Mouse (Mus musculus): ENCODE measurements around the gene Olfr155. TPM values are rescaled to one million over a fixed set of nuclear protein-coding genes. Genes with fewer than 3 reads are reported as not detected.
A peak's percentile ranks its signal among the peaks of the same experiment; 100 is the strongest.

Olfr155 gene
- not detected for polyA plus RNA-seq (2017; shearing (Covaris generic))

DNA sequence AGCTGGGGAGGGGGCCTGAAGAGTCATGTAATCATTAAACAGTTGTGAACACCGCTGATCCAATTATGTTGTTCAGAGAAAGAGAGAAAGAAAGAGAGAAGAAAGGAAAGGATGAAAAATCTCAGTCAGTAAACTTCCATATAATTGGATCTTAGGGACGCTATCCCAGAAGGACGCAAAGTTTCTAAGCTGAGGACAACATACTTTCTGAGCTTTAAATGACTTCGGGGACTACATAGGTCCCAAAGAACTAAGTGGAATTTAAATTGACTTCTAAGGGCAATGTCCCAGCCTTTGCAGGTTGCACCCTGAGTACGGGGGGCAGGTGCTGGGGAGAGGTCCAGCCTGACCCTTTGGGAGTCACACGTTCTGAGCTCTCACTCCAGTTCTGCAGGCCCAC lies at the start of gene Olfr155:
Gene Olfr155, plus strand, starts transcription at position 301 of the 400 bp plus-strand sequence.
- no peak for ATAC-seq

DNA sequence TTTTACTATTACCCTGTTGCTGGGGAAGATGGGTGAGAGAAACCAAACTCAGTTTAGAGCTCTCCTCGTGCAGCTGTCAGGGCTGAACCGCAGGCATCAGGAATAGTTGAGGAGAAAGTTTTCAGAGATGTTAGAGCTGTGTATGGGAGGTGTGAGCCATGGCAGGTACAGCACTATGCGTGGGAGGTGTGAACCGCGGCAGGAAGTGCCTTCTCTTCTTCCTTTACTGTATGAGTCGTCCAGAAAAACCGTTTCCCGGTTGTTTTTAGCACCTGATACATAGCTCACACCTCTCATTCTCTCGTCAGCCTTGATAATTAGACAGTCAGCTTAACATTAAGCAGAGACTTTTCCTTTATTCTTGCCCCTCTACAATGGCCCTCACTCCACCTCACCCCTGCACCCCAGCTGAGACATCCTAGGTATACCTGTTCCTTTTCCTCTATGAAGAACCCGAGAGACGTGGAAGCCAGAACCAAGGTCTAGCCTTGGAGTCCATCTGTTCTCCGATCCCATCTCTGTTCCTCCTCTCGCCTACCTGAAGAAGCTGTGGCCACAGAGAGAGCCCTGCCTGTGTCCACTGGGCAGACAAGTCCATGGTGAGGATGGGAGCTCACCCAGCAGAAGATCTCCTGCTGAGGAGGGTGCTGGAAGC lies 28.3 kb upstream of the Olfr155 start:
- ATAC-seq: peak; percentile 97

DNA sequence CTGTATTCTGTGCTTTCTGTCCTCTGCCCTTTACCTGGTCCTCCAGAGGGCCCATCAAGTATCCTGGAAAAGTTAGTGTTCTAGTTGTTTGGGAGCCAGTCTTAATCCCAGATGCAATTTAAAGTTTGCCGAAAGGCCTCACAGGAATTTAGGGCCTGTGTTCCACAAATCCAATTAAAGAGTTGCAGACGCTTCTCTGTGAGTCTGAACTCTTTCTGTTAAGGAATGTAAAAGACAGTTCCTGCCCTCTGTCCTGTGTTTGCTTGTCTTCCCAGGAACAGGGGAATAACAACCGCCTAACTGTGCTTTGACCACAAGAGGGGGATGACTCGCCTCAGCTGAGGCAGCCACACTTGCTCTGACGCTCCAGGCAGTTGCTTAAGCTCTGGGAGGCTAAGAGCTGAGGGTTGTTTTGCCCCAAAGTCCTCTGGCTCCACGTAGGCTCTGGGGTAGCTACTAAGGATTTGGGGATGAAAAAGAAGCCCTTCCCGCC lies 27.5 kb upstream of the Olfr155 start, which contains the start of gene Olfr156:
Gene Olfr156, minus strand, starts transcription at position 51 of the 493 bp plus-strand sequence.
- no peak for ATAC-seq

DNA sequence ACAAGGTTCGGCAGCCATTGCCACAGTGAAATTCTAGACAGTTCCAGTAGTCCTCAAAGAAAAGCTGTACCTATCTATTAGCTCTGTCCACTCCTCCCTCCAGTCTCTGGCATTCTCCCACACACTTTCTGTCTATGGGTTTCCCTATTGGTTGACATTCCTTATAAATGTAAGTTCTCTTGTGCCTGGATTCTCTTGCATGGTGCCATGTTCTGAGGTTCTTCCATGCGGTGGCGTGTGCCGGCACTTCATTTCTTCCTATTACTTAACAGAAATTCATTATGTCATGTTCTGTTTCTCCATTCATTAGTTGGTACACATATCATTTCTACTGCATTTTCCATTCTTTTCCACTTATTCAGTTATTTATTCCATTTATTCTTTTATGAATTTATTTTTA lies 22.6 kb upstream of the Olfr155 start:
- ATAC-seq: no peak

DNA sequence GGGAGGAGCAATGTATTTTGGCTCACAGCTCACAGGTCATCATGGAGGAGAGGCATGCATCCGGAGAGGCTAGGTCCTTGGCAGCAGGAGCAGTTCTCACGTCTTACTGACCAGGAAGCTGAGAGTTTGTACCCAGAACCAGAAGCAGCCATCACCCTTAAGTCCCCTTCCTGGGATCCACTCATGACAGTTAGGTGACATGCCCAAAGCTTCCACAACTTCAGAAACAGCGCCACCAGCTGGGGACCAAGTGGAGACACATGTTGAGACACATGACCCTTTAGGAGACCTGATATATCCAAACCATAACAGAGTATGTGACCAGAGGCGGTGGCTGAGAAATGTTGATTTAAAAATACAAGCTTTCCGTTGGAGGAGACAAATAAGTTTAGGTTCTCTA lies 19.3 kb upstream of the Olfr155 start:
- no peak for ATAC-seq

DNA sequence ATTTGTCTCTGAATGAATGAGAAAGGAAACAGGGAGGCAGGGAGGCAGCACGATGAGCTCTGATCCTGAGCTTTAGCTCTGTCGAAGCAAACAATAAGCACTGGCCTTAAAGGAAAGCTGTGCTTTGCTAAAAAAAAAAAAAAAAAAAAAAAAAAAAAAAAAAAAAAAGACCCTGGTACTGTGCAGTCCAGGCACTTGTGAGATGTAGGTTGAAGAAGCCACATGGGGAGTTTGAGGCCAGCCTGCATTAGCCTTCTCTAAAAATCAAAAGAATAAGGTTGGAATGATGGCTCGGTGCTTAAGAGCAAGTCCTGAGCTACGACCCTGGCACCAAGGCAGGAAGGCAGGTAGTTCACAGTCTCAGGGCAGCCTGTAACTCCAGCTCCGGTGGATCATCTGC lies 17.6 kb upstream of the Olfr155 start:
- ATAC-seq: no peak

DNA sequence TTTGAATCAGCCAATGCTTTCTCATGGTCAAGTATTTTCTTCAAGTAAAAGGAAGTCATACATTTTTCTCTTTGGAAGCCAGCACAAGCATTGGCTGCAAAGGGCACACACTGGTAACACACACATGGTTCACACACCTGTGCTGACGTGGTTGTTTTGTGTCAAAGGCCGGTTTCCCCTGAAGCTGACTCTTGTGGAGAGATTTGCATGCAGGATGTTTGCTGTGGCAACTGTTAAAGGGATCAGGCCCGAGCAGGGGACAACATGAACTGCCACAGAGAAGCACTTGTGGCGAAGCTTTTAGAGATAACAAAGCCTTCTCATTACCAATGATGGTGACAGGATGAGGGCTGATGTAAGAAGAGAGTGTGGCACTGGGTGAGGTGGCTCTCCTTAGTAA lies 16.6 kb upstream of the Olfr155 start:
- ATAC-seq: peak; percentile 52

DNA sequence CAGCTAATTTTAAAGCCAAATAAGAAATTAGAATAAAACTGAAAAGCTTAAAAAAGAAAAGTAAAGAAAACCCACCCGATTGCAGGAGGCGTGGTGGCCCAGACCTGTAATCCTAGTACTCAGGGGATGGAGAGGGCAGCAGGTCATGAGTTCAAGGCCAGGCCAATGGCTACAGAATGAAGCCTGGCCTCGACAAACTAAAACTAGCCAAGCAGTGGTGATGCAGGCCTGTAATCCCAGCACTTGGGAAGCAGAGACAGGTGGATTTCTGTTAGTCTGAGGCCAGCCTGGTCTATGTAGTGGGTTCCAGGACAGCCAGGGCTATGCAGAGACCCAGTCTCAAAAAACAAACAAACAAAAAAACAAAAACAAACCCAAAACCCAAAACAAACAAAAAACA lies 13.0 kb upstream of the Olfr155 start:
- no peak for ATAC-seq

DNA sequence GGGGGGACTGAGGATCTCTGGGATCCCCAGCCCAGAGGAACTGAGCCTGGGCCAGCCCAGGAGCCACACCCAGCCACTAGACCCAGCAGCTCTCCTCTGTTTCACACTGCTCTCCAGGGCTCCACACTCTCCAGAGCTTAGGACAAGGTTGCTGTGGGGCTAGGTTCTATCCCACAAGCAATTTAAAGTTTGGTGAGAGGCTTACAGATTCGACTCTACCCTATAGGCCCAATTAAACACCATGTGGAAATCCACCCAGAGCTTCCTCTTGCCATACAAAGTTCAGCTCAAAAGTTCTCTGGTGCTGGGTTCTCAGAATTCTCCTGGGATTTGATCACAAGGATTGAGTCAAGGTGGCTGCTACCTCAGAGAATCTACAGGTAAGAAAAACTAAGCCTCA lies 11.3 kb upstream of the Olfr155 start, which contains the start of gene Olfr157:
Gene Olfr157, minus strand, starts transcription at position 101 of the 400 bp plus-strand sequence.
- no peak for ATAC-seq

DNA sequence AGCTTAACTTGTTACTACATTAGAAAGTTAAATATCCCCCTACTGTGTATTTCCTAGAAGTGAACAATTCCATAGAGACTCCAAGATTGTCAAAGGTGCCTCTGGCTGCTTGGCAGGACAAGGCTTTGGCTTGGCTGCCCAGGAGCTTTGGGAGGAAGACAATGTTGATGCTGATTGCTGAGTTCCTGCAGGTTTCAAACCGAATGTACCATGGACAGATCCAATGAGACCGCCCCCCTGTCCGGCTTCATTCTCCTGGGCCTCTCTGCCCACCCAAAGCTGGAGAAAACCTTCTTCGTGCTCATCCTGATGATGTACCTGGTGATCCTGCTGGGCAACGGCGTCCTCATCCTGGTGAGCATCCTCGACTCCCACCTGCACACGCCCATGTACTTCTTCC lies 2.7 kb downstream of the Olfr155 start:
- no peak for ATAC-seq

DNA sequence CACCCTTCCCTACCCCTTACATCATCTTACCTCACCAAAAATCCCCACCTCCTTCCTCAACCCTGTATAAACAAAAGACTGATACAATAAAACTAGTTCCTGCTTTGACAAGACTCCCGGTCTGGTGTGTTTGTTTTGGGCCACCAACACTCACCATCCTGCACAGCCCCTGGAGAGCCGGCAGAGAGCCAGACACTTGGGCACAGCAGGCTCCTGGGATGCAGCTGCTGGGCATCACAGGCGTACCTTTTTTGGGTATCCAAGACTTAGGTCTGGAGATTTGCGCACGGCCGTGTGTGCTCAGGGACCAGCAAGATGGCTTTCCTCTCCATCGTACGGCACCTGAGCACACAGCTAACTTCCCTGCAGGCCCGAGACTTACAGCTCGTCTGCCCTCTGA lies 8.5 kb downstream of the Olfr155 start:
- ATAC-seq: no peak

DNA sequence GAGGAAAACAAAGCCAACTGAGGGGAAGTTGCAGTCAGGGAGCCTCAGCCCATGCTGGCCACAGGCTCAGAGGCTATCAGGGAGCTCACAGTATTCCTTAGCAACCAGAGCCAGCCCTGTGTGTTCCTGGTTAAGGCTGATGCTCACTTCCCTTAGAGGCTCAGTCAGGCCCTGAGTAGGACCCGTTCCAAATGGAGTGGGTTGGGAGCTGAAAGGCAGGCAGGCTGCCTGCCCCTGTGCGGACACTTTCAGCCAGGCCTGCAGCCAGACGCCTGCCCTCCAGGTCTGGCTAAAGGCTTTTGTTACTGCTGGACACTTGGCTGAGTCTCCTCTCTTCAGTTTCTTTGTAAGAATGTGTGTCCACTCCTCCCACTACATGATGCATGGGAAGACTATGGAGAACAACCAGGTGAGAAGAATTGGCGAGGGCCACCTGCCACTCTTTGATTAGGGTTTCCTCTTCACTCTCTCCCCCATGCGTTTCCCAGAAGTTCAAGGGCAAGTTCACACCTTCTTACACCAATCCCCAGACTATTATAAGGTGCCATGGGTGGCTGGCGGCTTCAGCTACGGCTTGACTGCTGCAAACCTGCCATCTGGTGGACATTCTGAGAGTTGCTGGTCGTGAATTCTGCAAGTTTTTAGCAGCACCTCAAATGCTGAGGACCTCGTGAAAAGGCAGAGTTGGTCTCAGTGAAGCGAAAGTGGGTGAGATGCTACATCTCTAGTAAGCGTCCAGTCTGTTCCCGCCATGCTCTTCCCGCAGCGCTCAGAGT lies 9.6 kb downstream of the Olfr155 start:
- ATAC-seq: peak; percentile 60

DNA sequence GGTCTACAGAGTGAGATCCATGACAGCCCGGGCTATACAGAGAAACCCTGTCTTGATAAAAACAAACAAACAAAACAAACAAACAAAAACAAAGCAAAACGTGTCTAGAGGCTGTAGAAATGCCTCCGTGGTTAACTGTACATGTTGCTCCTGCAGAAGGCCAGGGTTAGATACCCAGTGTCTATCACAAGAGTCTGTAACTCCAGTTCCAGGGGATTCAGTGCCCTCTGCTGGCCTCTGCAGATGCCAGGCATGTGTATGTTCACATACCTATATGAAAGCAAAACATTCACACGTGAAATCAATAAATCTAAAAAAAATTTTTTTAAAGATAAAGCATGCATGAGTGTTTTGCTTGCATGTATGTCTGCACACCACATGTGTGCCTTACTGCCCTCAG lies 11.9 kb downstream of the Olfr155 start:
- ATAC-seq: no peak

DNA sequence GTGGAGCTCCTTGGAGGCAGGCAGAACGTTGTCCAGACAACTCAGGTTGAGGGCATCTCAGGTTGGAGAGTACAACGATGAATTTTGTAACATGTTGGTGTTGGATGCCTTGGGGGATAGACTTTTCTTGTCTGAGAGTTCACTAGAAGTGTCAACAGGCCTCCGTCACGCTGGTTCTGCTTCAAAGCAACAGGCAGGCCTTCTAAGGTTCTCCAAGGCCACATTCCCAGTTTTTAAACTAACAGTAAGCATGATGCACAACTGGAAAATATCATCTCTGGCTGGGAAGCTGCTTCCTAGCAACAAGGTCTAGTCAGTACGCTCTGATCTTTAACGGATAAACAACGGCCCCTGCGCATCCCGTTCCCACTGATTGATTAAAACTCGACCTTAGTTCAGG lies 18.5 kb downstream of the Olfr155 start:
- no peak for ATAC-seq

DNA sequence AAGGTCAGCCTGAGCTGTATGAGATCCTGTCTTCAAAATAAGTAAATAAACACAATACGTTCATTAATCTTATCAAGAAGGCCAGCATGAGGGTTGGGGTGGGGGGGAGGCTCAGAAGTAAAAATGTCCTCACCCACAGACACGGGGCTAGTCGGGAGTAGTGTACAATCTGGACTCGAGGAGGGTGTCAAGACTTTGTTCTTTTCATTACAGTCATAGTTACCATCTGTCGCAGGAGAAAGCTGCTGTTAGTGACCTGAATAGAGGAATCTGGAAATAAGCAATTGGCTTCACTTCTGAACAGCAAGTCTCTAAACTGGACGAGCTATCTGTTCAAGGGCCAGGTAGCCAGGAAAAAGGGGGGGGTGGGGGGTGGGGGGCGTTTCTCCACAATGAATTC lies 23.1 kb downstream of the Olfr155 start:
- no peak for ATAC-seq

DNA sequence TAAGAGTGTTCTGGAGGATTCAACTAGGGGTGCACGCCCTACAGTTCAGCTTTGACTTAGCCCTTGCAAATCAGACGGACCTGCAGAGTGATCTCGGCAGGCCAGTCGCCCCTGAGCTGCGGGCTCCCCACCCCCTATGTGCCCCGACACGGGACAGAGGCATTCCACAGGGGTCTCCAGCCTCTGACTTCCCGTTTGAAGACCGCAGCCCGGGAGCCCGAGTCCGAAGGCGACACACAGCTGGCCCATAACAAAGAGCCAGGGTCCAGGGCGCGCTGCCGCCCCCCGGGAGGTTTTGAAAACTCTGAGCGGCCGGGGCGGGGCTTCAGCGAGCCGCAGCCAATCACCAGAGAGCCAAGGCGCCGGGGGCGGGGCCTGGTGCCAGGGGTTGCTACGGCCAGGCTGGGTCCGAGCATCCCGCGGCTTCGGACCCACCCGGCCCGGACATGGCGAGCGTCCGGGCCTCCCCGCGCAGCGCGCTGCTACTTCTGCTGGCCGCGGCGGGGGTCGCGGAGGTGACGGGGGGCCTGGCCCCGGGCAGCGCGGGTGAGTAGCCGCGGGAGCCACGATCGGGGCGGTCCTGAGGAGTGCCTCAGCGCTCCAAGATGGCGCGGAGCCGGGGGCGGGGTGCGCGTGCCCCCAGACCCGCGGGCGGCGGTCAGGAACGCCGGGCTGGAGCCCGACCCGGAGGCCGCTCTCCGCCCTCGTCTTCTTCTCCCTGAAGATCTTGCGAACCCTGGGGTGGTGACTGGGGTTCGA lies 24.0 kb downstream of the Olfr155 start, which contains the start of gene Reck:
Gene Reck, plus strand, starts transcription at position 371 of the 759 bp plus-strand sequence.
- ATAC-seq: peak; percentile 86

DNA sequence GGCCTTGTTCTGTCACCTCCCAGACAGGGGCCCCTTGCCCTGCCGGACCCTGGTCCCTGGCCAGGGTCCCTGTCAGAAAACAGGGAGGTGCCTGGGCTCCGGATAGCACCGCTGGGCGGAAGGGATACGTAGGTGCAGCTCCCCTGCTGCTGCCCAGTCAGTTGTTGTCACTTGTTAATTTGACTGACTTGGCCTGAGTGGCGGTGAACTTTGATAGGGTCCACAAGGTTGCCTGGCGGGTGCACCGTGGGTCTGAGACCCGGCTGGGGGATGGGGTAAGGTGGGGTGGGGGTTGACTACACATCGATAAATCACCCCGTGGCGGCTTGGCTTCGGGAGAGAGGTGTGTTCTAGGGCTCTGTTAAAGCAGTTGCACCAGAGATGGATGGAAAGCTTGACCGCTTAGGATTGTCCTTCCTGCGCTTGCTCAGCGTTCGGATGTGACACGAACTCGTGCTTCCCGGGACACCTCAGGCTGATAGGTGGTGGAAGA lies 24.6 kb downstream of the Olfr155 start:
- ATAC-seq: peak; percentile 33

DNA sequence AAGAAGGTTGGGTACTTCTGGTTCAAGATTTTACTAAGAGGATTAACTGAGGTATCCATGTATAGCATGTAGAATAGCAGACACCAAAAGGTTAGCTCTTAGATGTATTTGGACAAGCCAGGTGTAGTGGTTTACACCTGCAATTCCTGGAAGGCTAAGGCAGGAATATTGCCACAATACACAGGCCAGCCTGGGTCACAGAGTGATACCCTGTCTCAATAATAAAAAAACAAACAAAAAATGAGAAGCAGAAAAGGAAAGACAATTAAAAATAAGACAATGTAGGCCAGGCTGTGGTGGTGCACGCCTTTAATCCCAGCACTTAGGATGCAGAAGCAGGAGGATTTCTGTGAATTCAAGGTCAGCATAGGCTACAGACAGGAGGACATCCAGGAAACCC lies 25.9 kb downstream of the Olfr155 start:
- no peak for ATAC-seq

DNA sequence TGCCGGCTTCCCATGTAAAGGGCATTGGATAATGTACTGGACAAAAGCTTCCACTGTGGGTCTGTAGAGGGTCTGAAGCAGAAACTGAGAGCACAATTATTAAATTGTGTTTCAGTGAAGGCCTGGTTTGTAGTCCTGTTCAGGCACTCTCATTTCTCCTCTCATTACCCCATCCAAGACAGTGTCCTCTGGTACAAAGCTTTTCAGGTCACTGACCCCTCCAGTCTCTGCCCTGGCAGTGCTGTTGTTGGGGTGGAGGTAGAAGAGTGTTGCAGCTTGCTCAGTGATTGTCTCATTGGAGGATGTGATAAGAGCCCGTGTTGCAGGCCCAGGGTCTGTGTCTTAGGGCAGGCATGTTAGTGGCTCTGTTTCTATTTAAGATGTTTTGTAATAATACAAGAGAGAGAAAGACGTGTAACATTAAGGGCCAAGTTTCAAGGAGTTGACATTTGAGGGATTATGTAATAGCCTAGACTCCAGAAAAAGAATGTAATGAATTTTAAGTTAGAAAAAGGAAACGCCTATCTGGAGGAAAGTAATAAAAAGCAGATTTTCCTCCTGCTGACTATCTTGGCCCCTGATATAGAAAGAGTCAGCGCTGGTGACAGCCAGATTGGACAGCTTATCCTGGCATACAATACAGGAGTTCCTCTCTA lies 26.9 kb downstream of the Olfr155 start:
- no peak for ATAC-seq

DNA sequence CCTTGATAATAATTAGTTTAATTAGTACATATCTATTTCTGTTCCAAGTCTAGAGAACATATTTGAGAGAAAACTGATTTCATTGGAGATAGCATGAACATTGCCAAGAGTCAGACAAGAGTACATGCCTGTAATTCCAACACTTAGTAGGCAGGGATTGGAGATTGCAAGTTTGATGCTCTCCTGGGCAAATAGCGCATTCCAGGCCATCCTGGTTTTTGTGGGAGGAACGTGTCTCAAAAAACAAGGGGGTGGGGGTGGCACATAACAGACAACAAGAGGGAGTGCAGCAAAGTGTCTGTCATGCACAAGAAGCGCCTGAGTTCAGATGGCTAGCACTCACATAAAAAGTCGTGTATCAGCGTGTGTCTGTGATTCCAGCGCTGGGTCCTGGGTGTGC lies 28.2 kb downstream of the Olfr155 start:
- no peak for ATAC-seq

DNA sequence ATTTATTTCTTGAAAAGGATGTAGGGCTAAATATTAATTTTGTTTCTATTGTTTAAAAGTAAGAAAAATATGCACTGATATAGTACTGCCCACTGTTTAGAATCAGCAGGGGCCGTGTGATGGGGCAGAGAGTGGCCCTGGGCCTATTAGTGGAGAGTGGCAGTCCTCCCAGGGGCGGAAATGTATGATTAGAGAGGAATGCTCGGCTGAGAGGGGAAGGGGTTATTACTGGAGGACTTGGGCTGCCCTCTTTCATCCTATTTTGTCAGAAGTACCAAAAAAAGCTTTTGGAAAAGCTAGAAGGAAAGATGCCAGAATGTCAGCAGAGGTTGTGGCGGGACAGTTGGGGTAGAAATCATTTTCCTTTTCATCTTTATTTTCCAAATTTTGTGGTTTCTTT lies 32.8 kb downstream of the Olfr155 start:
- no peak for ATAC-seq

DNA sequence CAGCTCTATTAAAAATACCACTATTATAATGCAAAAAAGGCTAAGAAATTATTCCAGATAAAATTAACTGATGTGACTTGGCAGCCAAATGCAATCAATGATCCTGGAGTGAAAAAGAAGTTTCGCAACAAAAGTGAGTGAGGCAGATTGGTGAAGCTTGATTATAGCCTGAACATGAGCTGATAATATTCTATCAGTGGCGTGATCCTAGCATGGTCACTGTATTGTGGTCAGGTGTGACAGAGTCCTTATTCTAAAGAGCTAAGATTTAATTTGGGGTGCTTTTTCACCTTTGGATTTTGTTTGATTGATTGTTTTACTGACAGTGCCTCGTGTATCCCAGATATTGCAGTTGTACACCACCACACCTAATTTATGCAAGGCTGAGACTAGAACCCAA lies 39.9 kb downstream of the Olfr155 start:
- ATAC-seq: no peak
